Mouse (Mus musculus) fibroblast of lung, adult 2 months (primary cell): ENCODE results near the gene Lrrc42.

Experiments
- DNase-seq: peaks from one replicate; pipeline ENCODE4 v3.0.0-alpha.2; 2011; ENCODE audit warnings: low read depth

Lrrc42 gene

DNA sequence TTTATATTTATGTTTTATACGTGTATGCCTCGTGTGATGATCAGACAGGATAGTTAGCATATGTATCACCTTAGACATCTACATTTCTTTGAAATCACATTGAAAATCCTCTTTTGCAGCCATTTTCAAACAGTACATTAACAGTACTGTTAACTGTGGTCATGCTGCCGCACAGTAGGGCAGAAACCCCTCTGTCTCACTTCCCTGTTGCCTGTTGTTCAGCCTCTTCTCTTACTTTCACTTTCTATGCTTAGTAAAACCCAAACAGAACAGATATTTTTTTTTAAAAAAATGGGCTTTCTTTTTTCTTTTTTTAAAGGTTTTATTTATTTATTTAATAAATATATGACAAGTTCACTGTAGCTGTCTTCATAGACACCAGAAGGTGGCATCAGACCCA, 59.5 kb downstream of the Lrrc42 start:
- DNase-seq, result no peak

- no peak for DNase-seq
These were observed 67.6 kb downstream of the Lrrc42 start for GRCm38 (mm10) chr4:107185703-107186102.
